Mouse (Mus musculus) heart, embryonic 11.5 days (tissue): Measurements from ENCODE around the gene Dusp3. TPM values are rescaled to one million over a fixed set of nuclear protein-coding genes. Genes with fewer than 3 reads are reported as not detected.

Source experiments
- ATAC-seq: fragments of 200-750 bp; cut with Nextera tagmentation; replicated peaks from 2 replicates; pipeline ENCODE4 v1.8.0; 2017; ENCODE audit warnings: moderate library complexity; ENCODE audit not compliant: insufficient number of reproducible peaks, low FRiP score, low TSS enrichment
- H3K27ac ChIP-seq: fragments of 300-500 bp; sonication (generic); 2 replicates; pipeline ENCODE4 v1.5.1; 2014; ENCODE audit warnings: mild to moderate bottlenecking, low read depth, low read length
- H3K27me3 ChIP-seq: fragments of 300-500 bp; sonication (generic); 2 replicates; pipeline ENCODE4 v1.6.1; 2014; ENCODE audit warnings: mild to moderate bottlenecking, low read length, mixed read lengths; ENCODE audit not compliant: control insufficient read depth, insufficient read depth
- H3K36me3 ChIP-seq: fragments of 300-500 bp; sonication (generic); 2 replicates; pipeline ENCODE4 v1.6.1; 2014; ENCODE audit warnings: mild to moderate bottlenecking, low read length, moderate library complexity, mixed read lengths; ENCODE audit not compliant: control insufficient read depth, insufficient read depth
- H3K4me1 ChIP-seq: fragments of 300-500 bp; sonication (generic); 2 replicates; pipeline ENCODE4 v1.6.1; 2014; ENCODE audit warnings: low read length; ENCODE audit not compliant: control insufficient read depth, insufficient read depth
- H3K4me2 ChIP-seq: fragments of 300-500 bp; sonication (generic); 2 replicates; pipeline ENCODE4 v1.6.1; 2014; ENCODE audit warnings: mild to moderate bottlenecking, moderate library complexity
- H3K4me3 ChIP-seq: fragments of 300-500 bp; sonication (generic); 2 replicates; pipeline ENCODE4 v1.5.1; 2014; ENCODE audit warnings: low read depth, low read length
- H3K9ac ChIP-seq: fragments of 300-500 bp; sonication (generic); 2 replicates; pipeline ENCODE4 v1.6.1; 2014; ENCODE audit warnings: mild to moderate bottlenecking, low read depth, low read length, moderate library complexity
- H3K9me3 ChIP-seq: fragments of 300-500 bp; sonication (generic); replicated peaks from 2 replicates; pipeline ENCODE4 v1.6.1; 2016; ENCODE audit warnings: low read length; ENCODE audit not compliant: control insufficient read depth
- WGBS: fragments of 180-500 bp; shearing (Covaris S2); extraction: QIAGEN DNeasy Blood & Tissue Kit; methylation state at CpG from one replicate; pipeline ENCODE4 v1.1.7; 2014; ENCODE audit not compliant: insufficient replicate concordance; 5-methylcytosine and 5-hydroxymethylcytosine counted together
- polyA plus RNA-seq: library from polyadenylated mRNA; unstranded; fragments of >200 nt; fragmentation: Nextera tagmentation; extraction: Ambion mirVana; gene quantifications from 2 replicates; pipeline ENCODE4 v1.2.1, GENCODE M21; 2014

Dusp3 gene
- polyA plus RNA-seq: 49.2 and 49.4 TPM in 2 replicates

DNA sequence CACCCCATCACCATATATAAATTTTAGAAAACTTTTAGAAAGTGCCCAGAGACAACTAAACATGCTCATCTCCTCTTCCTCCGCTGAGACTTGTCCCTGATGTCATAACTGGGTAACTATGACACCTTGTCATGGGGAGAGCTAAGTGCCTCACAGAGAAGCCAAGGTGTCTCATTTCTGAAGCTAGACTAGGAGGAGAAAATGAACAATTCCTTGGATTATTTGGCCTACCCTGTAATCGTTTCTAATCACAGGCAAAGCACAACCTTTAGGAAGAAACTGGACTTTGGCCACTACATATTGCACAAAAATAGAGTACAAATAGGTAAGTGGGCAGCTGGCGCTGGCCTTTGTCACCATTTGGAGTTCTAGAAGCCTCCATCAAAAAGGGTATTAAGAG, at the start of gene Dusp3:
TSS of gene Dusp3 (minus strand) at position 101 of the 400 bp plus-strand sequence.
- Histone ChIP-seq H3K9ac (no peak within 1 kb of the TSS), H3K4me2 (no peak within 1 kb of the TSS), H3K27me3 (no peaks in the 10 kb centered on the region), H3K4me3 (no peak within 1 kb of the TSS), H3K9me3 (no peaks in the 10 kb centered on the region), H3K27ac (no peak within 1 kb of the TSS), H3K4me1 (peaks cover 18% of the 10 kb centered on the region), H3K36me3 (no peaks in the 10 kb centered on the region)
- ATAC-seq: no peak
- 75% methylated on average over 3 of the region's 3 CpGs for WGBS

DNA sequence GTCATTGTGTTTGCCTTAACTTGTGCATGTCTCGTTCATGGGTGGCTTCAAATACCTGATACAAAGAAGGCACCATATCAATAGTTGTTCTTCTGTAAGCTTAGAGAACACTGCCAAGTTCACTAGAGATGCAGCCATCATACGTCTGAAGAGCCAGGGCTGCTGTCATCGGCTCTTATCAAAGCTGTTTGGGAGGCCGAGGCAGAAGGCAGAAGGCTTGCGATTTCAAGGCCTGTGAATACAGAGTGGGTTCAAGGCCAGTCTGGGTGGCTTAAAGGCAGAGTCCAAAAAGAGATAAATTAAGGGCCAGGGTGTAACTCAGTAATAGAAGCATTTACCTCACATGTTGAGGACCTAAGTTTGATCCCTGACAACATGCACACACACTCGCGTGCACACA, 49.5 kb upstream of the Dusp3 start:
- 49% methylated on average over 7 of the region's 7 CpGs for WGBS
- ATAC-seq: no peak
- H3K27me3 ChIP-seq: 0 out of 2 replicates have a peak, but pooled peaks cover 2% of the 10 kb centered on the region
- no peaks in the 10 kb centered on the region for H3K9me3 ChIP-seq
- no peaks in the 10 kb centered on the region for H3K36me3 ChIP-seq
- no peak overlapping the region for H3K4me2 ChIP-seq
- no peak overlapping the region for H3K4me3 ChIP-seq
- H3K4me1 ChIP-seq: no peaks in the 10 kb centered on the region
- no peak overlapping the region for H3K9ac ChIP-seq
- H3K27ac ChIP-seq: no peak overlapping the region

DNA sequence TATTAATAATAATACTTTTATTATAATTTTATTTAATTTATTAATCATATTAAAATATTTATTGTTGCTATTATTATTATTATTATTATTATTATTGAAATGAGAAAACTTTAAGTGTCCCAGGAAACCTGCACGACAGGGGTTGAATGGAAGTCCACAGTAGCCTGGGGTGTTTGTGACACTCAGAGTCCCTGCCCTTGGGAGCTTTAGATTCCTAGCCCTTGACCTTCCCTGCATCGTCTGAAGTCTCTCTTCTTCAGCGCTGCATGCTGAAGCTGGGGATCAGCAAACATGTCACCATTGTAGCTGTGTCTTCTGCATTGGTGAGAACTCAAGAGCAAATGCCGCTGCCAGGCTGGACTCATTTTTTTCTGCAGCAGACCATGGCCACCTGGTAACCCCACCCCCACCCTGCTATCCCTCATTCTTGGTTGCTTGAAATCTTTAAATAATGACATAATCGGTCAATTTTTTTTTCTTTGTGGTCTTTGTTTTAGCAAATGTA, 48.7 kb upstream of the Dusp3 start:
- H3K4me1 ChIP-seq: no peaks in the 10 kb centered on the region
- 0 out of 2 replicates have a peak, but pooled peaks cover 2% of the 10 kb centered on the region for H3K27me3 ChIP-seq
- no peak overlapping the region for H3K4me2 ChIP-seq
- no peak for ATAC-seq
- no peaks in the 10 kb centered on the region for H3K36me3 ChIP-seq
- no peaks in the 10 kb centered on the region for H3K9me3 ChIP-seq
- no peak overlapping the region for H3K27ac ChIP-seq
- 56% methylated on average over 5 of the region's 5 CpGs for WGBS
- no peak overlapping the region for H3K9ac ChIP-seq
- H3K4me3 ChIP-seq: no peak overlapping the region

DNA sequence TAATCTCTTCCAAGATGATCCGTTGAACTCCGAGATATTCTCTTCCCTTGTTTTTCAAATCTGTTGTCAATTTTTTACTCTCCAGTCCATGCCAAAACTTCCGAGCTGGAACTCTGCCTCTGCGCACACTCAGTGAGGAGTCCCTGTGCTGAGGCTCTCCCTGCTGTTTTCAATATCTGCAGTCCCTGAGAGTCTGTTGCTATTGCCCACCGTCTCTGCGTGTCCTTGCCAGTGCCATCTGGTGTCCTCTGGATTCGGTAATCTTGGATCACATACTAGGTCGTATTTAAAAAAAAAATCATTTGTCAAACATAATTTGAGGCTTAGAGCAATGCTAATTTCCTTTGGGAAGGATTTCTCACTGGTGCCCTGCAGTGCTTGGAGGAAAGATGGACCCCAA, 48.1 kb upstream of the Dusp3 start:
- H3K9ac ChIP-seq: no peak overlapping the region
- H3K4me3 ChIP-seq: no peak overlapping the region
- H3K9me3 ChIP-seq: no peaks in the 10 kb centered on the region
- H3K27ac ChIP-seq: no peak overlapping the region
- no peak overlapping the region for H3K4me2 ChIP-seq
- no peaks in the 10 kb centered on the region for H3K4me1 ChIP-seq
- ATAC-seq: no peak
- 74% methylated on average over 8 of the region's 8 CpGs for WGBS
- no peaks in the 10 kb centered on the region for H3K36me3 ChIP-seq
- 0 out of 2 replicates have a peak, but pooled peaks cover 2% of the 10 kb centered on the region for H3K27me3 ChIP-seq

DNA sequence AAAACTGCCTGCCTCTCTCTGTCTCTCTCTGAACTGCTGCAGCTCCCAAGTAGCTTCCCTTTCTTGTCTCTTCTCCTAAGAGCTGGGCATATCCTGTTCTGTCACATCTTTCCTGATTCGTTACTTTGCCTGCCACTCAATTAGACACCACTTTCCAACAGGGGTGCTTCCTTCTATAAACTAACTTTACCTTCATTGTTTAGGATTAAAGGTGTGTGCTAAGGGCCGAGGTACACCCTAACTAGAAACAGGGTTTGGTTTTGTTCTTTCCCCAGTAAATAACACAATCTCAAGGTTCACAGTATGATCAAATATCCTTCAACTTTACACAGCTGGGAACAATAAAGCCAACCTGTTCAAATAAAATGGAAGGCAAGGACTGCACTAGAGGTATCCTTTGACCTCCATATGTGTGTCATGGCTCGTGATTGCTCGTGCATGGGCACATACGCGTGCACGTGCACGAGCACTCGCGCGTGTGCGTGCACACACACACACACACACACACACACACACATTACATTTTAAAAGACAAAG, 46.3 kb upstream of the Dusp3 start:
- Histone ChIP-seq H3K27ac (no peak overlapping the region), H3K27me3 (0 out of 2 replicates have a peak, but pooled peaks cover 2% of the 10 kb centered on the region), H3K9ac (no peak overlapping the region), H3K36me3 (no peaks in the 10 kb centered on the region), H3K4me2 (no peak overlapping the region), H3K4me3 (no peak overlapping the region), H3K4me1 (no peaks in the 10 kb centered on the region), H3K9me3 (no peaks in the 10 kb centered on the region)
- ATAC-seq: no peak
- whole genome bisulfite sequencing: 87% methylated on average over 12 of the region's 12 CpGs

DNA sequence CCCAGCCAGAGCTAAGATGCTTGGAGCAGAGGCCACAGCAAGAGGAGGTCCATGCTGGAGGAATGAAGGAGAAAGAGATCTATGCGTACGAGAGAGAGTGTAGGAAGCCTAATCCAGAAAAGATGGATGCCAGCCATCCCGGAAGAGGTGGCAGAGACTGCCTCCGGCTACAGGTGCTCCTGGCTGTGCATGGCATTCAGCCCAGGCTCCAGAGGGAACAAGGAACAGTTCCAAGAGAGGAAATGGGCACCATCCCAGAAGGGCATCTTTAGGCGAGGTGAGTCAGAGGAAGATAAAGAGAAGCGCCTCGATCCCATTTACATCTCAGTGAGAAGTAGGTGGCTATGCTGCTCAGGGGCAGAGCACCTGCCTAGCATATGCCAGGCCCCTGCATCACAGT, 44.3 kb upstream of the Dusp3 start:
- Histone ChIP-seq H3K9me3 (no peaks in the 10 kb centered on the region), H3K27ac (no peak overlapping the region), H3K27me3 (peaks cover under 1% of the 10 kb centered on the region), H3K4me1 (peaks cover 9% of the 10 kb centered on the region), H3K9ac (no peak overlapping the region), H3K36me3 (no peaks in the 10 kb centered on the region), H3K4me2 (no peak overlapping the region), H3K4me3 (no peak overlapping the region)
- 78% methylated on average over 7 of the region's 7 CpGs for WGBS
- no peak for ATAC-seq

DNA sequence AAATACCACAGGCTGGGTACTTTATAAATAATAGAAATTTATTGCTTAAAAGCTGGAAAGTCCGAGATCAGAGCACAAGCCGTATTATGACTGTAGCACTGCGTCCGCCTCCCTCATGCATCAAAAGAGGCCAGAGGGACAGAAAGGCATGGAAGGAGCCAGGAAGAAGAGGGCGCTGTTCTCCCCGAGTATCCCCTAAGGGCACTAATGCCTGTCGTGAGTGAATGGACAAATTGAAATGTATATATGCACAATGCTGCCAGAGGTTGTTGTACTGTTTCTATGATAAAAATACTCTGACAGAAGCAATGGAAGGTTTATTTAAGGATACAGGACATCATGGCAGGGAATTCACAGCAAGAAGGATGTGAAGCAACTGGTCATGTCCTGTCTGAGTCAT, 43.2 kb upstream of the Dusp3 start:
- no peak overlapping the region for H3K4me3 ChIP-seq
- H3K27ac ChIP-seq: no peak overlapping the region
- H3K4me2 ChIP-seq: no peak overlapping the region
- no peak overlapping the region for H3K9ac ChIP-seq
- H3K27me3 ChIP-seq: peaks cover 9% of the 10 kb centered on the region
- H3K9me3 ChIP-seq: no peaks in the 10 kb centered on the region
- H3K4me1 ChIP-seq: peaks cover 14% of the 10 kb centered on the region
- no peaks in the 10 kb centered on the region for H3K36me3 ChIP-seq
- 36% methylated on average over 7 of the region's 7 CpGs for WGBS
- no peak for ATAC-seq

DNA sequence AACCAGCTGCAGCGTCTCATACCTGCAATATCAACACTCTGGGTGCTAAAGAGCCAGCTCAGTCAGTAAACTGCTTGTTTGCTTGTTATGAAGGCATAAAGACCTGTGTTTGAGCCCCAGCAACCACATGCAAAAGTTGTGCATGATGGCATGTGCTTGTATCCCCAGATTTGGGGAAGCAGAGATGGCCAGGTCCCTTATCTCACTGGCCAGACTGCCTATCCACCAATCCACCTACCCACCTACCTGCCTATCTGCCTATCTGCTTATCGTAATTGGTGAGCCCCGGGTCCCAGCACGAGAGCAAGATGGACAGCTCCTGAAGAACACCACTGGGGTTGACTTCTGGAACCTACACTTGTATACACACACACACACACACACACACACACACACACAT, 42.5 kb upstream of the Dusp3 start:
- no peak overlapping the region for H3K4me2 ChIP-seq
- no peak overlapping the region for H3K27ac ChIP-seq
- peaks cover 14% of the 10 kb centered on the region for H3K4me1 ChIP-seq
- H3K27me3 ChIP-seq: peaks cover 10% of the 10 kb centered on the region
- H3K4me3 ChIP-seq: no peak overlapping the region
- WGBS: 62% methylated on average over 4 of the region's 4 CpGs
- no peaks in the 10 kb centered on the region for H3K36me3 ChIP-seq
- no peak overlapping the region for H3K9ac ChIP-seq
- ATAC-seq: no peak
- H3K9me3 ChIP-seq: no peaks in the 10 kb centered on the region
